Mouse (Mus musculus): ENCODE results near the gene Rnaseh2b. TPM values are rescaled to one million over a fixed set of nuclear protein-coding genes. Genes with fewer than 3 reads are reported as not detected.

Gene Rnaseh2b
- 58.1 and 69.0 TPM in 2 replicates for polyA plus RNA-seq (2014; fragmentation: Nextera tagmentation; extraction: Ambion mirVana)

DNA sequence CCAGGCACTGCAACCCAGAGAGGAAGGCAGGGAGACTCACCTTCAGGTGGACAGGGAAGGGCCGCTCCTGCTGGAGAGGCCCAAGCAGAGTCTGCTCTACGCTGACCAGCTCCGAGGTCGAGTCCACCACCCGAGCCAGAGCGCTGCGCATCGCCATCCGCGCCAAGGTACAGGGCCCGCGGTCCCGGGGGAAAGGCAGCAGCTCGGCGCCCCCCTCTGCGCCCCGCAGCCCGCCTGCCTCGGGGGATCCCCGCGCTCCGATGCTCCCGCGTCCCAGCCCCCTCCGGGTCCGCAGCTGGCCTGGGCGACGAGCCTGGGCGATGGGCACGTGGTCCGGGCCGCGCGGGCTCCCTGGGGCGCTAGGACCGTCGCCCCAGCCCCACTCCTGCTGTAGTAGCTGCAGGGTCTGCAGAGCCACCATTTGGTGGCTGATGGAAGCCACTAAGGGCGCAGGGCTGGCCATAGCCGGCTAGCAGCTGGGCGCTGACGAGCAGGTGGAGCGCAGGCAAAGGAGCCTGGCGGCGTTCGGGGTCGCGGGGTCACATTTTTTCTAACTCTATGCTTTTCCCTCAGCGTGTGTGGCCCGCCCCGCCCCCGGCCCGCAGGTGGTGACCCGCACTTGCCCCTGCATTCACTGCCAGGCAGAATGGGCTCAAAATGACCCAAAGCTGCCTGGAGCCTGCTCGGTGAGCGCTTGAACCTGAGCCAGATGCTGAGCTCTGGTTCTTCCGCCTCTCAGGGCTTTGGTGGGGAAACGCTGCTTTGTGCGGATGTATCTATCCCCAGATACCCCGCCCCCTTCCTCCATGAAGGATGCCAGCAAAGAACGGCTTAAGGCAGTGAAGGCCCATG is at the start of gene Rnaseh2b, which contains the start of gene Dleu7:
Gene Rnaseh2b (plus strand): TSS at position 102 of the 852 bp plus-strand sequence.
Gene Dleu7 (minus strand): TSS at position 560 of the 852 bp plus-strand sequence.
- 2% methylated on average over 60 of the region's 60 CpGs for WGBS
- Histone ChIP-seq H3K27me3 (replicated peaks; ENCODE audit: control insufficient read depth, insufficient read depth, low read length) (no peaks in the 10 kb centered on the region), H3K36me3 (ENCODE audit: control insufficient read depth, insufficient read depth, low read length) (no peaks in the 10 kb centered on the region), H3K4me2 (ENCODE audit: low read length) (peak within 1 kb of the TSS; percentile 100), H3K4me3 (ENCODE audit: low read depth, low read length) (peak within 1 kb of the TSS; percentile 47), H3K9ac (ENCODE audit: low read length) (peak within 1 kb of the TSS; percentile 48), H3K9me3 (ENCODE audit: control insufficient read depth, low read length) (no peaks in the 10 kb centered on the region), H3K4me1 (replicated peaks; ENCODE audit: control insufficient read depth, insufficient read depth, low read length) (peaks cover 8% of the 10 kb centered on the region), H3K27ac (ENCODE audit: low read depth) (no peak within 1 kb of the TSS)
- ATAC-seq (replicated peaks; ENCODE audit: low FRiP score, low TSS enrichment, low read depth) (peak; percentile 47), DNase-seq (ENCODE audit: low spot score) (peak; percentile 66)

DNA sequence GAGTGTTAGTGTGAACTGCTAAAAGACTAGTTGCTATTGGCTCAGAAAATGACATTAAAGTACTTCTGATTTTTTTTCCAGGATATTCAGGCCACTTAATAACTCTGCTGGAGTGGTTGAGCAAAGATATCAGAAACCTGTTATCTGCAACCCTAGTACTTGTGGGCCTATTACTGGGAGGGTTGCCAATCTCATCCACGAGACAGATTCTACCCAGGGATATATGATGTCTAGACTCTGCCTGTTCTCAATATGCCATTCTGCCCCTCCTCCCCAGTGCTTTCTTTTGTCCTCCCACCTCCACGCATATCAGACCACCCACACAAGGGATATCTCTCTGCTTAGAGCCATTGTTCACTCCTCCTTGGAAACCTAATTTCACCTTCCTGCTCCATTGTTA is 48.9 kb upstream of the Rnaseh2b start:
- H3K27ac ChIP-seq (ENCODE audit: low read depth): no peak overlapping the region
- H3K27me3 ChIP-seq (replicated peaks; ENCODE audit: control insufficient read depth, insufficient read depth, low read length): no peaks in the 10 kb centered on the region
- ATAC-seq (replicated peaks; ENCODE audit: low FRiP score, low TSS enrichment, low read depth): no peak
- H3K9ac ChIP-seq (ENCODE audit: low read length): no peak overlapping the region
- H3K9me3 ChIP-seq (ENCODE audit: control insufficient read depth, low read length): no peaks in the 10 kb centered on the region
- H3K36me3 ChIP-seq (ENCODE audit: control insufficient read depth, insufficient read depth, low read length): no peaks in the 10 kb centered on the region
- no peak for DNase-seq (ENCODE audit: low spot score)
- 71% methylated on average over 2 of the region's 2 CpGs for WGBS
- no peak overlapping the region for H3K4me3 ChIP-seq (ENCODE audit: low read depth, low read length)
- H3K4me1 ChIP-seq (replicated peaks; ENCODE audit: control insufficient read depth, insufficient read depth, low read length): no peaks in the 10 kb centered on the region
- H3K4me2 ChIP-seq (ENCODE audit: low read length): no peak overlapping the region

DNA sequence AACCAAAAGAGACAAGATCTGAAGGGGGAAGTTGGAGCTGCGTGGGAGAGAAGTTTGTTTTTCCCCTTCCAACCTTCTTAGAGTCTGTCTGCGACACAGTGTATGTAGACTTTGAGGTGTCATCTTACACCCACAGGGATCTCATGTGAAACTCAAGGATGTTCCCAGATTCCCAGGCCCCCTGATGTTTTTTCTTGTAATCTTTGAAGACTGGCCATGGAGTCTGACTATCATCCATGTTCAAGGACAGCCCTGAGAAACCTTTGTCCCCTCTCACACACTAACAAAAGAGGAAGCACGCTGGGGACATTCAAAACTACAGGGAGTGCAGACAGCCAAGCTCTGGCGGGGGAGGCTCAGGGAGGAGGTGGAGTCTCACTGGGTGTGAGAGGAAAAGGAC is 46.8 kb upstream of the Rnaseh2b start:
- Histone ChIP-seq H3K4me2 (ENCODE audit: low read length) (no peak overlapping the region), H3K9me3 (ENCODE audit: control insufficient read depth, low read length) (no peaks in the 10 kb centered on the region), H3K4me1 (replicated peaks; ENCODE audit: control insufficient read depth, insufficient read depth, low read length) (no peaks in the 10 kb centered on the region), H3K27ac (ENCODE audit: low read depth) (no peak overlapping the region), H3K36me3 (ENCODE audit: control insufficient read depth, insufficient read depth, low read length) (no peaks in the 10 kb centered on the region), H3K9ac (ENCODE audit: low read length) (no peak overlapping the region), H3K4me3 (ENCODE audit: low read depth, low read length) (no peak overlapping the region), H3K27me3 (replicated peaks; ENCODE audit: control insufficient read depth, insufficient read depth, low read length) (no peaks in the 10 kb centered on the region)
- DNase-seq (ENCODE audit: low spot score): no peak
- ATAC-seq (replicated peaks; ENCODE audit: low FRiP score, low TSS enrichment, low read depth): no peak
- WGBS: 18% methylated on average over 4 of the region's 4 CpGs

DNA sequence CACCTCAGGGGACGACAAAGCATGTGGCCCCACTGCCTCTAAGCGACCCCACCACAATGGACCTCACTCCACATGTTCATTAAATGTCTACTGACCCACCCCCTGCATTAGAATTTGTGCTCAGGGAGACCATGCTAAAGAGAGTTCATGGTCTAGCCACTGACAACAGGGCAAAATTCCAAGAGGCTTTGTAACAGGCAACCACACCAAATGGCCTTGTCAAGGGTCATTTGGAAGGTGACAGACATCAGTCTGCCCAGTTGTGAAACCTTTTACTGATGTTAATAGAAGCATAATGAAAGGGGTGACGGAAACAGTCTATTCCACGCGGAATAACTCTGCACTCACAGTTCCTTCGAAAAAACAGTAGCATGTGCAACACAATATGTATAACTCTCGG is 44.0 kb upstream of the Rnaseh2b start:
- DNase-seq (ENCODE audit: low spot score) (no peak), ATAC-seq (replicated peaks; ENCODE audit: low FRiP score, low TSS enrichment, low read depth) (no peak)
- H3K9ac ChIP-seq (ENCODE audit: low read length): no peak overlapping the region
- H3K27me3 ChIP-seq (replicated peaks; ENCODE audit: control insufficient read depth, insufficient read depth, low read length): no peaks in the 10 kb centered on the region
- no peaks in the 10 kb centered on the region for H3K36me3 ChIP-seq (ENCODE audit: control insufficient read depth, insufficient read depth, low read length)
- H3K4me3 ChIP-seq (ENCODE audit: low read depth, low read length): no peak overlapping the region
- H3K4me1 ChIP-seq (replicated peaks; ENCODE audit: control insufficient read depth, insufficient read depth, low read length): no peaks in the 10 kb centered on the region
- H3K27ac ChIP-seq (ENCODE audit: low read depth): no peak overlapping the region
- 88% methylated on average over 7 of the region's 7 CpGs for WGBS
- no peaks in the 10 kb centered on the region for H3K9me3 ChIP-seq (ENCODE audit: control insufficient read depth, low read length)
- H3K4me2 ChIP-seq (ENCODE audit: low read length): no peak overlapping the region

DNA sequence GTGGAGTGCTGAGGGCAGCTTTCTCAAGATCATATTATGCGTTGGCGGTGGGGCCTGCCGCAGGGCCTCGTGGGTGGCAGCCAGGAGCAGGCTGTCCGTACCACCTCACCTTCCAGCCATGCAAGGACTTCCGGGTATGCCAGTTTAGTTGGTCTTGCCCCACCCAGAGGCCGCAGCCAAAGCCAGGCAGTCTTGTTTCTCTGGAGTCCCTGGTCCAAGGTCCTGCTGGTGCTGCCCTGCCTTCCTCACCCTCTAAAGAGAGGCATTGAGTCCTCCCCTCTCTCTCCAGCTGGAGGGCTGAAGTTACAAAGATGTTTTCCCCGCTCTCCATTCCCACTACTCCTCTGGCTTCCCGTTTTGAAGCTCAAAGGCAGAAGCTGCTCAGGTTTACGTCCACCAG is 43.6 kb upstream of the Rnaseh2b start:
- no peaks in the 10 kb centered on the region for H3K27me3 ChIP-seq (replicated peaks; ENCODE audit: control insufficient read depth, insufficient read depth, low read length)
- H3K27ac ChIP-seq (ENCODE audit: low read depth): no peak overlapping the region
- no peaks in the 10 kb centered on the region for H3K4me1 ChIP-seq (replicated peaks; ENCODE audit: control insufficient read depth, insufficient read depth, low read length)
- H3K9me3 ChIP-seq (ENCODE audit: control insufficient read depth, low read length): no peaks in the 10 kb centered on the region
- H3K4me3 ChIP-seq (ENCODE audit: low read depth, low read length): no peak overlapping the region
- WGBS: 77% methylated on average over 10 of the region's 10 CpGs
- DNase-seq (ENCODE audit: low spot score) (no peak), ATAC-seq (replicated peaks; ENCODE audit: low FRiP score, low TSS enrichment, low read depth) (no peak)
- no peak overlapping the region for H3K4me2 ChIP-seq (ENCODE audit: low read length)
- no peak overlapping the region for H3K9ac ChIP-seq (ENCODE audit: low read length)
- no peaks in the 10 kb centered on the region for H3K36me3 ChIP-seq (ENCODE audit: control insufficient read depth, insufficient read depth, low read length)

DNA sequence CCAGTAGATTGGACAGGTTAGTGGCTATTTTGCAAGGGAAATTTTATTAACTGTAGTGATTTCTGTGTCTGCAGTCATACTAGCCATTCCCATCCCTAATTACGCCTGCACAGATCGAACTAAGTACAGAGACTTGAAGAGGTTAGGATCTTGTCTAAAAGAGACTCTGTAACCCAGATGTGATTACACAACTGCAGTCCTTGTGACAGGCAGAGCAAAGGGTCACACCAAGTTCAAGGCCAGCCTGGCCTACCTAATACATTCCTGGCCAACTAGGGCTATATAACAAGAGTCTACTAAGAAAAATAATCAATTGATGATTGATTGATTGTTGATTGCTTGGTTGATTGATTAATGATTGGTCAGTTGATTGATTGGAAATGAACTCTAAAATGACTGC is 43.1 kb upstream of the Rnaseh2b start:
- H3K4me1 ChIP-seq (replicated peaks; ENCODE audit: control insufficient read depth, insufficient read depth, low read length): no peaks in the 10 kb centered on the region
- H3K4me2 ChIP-seq (ENCODE audit: low read length): no peak overlapping the region
- no peak for ATAC-seq (replicated peaks; ENCODE audit: low FRiP score, low TSS enrichment, low read depth)
- WGBS: 81% methylated on average over 2 of the region's 2 CpGs
- no peak overlapping the region for H3K4me3 ChIP-seq (ENCODE audit: low read depth, low read length)
- H3K27me3 ChIP-seq (replicated peaks; ENCODE audit: control insufficient read depth, insufficient read depth, low read length): no peaks in the 10 kb centered on the region
- H3K36me3 ChIP-seq (ENCODE audit: control insufficient read depth, insufficient read depth, low read length): no peaks in the 10 kb centered on the region
- H3K27ac ChIP-seq (ENCODE audit: low read depth): no peak overlapping the region
- H3K9ac ChIP-seq (ENCODE audit: low read length): no peak overlapping the region
- no peak for DNase-seq (ENCODE audit: low spot score)
- no peaks in the 10 kb centered on the region for H3K9me3 ChIP-seq (ENCODE audit: control insufficient read depth, low read length)

DNA sequence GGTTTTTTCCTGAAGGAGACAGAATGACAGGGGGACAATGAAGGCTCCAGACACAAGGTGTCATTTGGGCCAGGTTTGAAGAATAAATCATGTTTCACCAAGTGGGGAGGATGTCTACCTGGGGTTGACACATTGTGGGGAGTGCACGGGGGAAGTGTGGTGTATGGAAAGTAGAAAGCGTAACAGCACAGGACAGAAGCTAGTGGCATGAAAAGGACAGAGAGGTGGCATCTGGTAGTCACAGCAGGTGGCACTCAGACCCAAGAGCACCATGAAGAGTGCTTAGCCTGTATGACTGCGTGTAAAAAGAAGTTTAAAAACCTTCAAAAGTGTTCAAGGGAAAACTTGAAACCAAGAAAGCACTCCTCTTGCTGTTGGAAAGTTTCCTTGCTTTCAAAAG is 42.3 kb upstream of the Rnaseh2b start:
- ATAC-seq (replicated peaks; ENCODE audit: low FRiP score, low TSS enrichment, low read depth) (no peak), DNase-seq (ENCODE audit: low spot score) (no peak)
- Histone ChIP-seq H3K9ac (ENCODE audit: low read length) (no peak overlapping the region), H3K36me3 (ENCODE audit: control insufficient read depth, insufficient read depth, low read length) (no peaks in the 10 kb centered on the region), H3K4me1 (replicated peaks; ENCODE audit: control insufficient read depth, insufficient read depth, low read length) (no peaks in the 10 kb centered on the region), H3K9me3 (ENCODE audit: control insufficient read depth, low read length) (no peaks in the 10 kb centered on the region), H3K4me2 (ENCODE audit: low read length) (no peak overlapping the region), H3K4me3 (ENCODE audit: low read depth, low read length) (no peak overlapping the region), H3K27me3 (replicated peaks; ENCODE audit: control insufficient read depth, insufficient read depth, low read length) (no peaks in the 10 kb centered on the region), H3K27ac (ENCODE audit: low read depth) (no peak overlapping the region)
- WGBS: 86% methylated on average over 3 of the region's 3 CpGs

DNA sequence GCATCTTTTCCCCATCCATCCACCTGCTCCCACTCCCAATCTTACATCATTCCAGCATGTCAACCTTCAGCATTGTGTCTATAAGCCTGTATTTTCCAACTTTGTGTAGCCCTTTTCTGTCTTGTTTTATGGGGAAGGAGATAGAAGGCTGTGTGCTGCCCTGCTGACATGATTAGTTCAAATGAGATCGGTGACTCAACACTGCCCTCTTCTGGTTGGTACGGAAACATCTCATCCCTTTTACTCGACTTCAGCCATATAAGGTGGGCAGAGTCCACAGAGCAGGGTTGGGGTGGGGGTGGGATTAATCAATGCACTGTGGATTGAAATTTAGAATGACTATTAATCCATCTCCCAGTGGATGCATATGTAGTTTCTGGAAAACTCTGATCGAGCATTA is 40.4 kb upstream of the Rnaseh2b start:
- Histone ChIP-seq H3K9ac (ENCODE audit: low read length) (no peak overlapping the region), H3K4me3 (ENCODE audit: low read depth, low read length) (no peak overlapping the region), H3K4me1 (replicated peaks; ENCODE audit: control insufficient read depth, insufficient read depth, low read length) (no peaks in the 10 kb centered on the region), H3K27me3 (replicated peaks; ENCODE audit: control insufficient read depth, insufficient read depth, low read length) (no peaks in the 10 kb centered on the region), H3K27ac (ENCODE audit: low read depth) (no peak overlapping the region), H3K9me3 (ENCODE audit: control insufficient read depth, low read length) (no peaks in the 10 kb centered on the region), H3K4me2 (ENCODE audit: low read length) (no peak overlapping the region), H3K36me3 (ENCODE audit: control insufficient read depth, insufficient read depth, low read length) (no peaks in the 10 kb centered on the region)
- ATAC-seq (replicated peaks; ENCODE audit: low FRiP score, low TSS enrichment, low read depth) (no peak), DNase-seq (ENCODE audit: low spot score) (peak; percentile 68)
- WGBS: 8% methylated on average over 4 of the region's 4 CpGs

DNA sequence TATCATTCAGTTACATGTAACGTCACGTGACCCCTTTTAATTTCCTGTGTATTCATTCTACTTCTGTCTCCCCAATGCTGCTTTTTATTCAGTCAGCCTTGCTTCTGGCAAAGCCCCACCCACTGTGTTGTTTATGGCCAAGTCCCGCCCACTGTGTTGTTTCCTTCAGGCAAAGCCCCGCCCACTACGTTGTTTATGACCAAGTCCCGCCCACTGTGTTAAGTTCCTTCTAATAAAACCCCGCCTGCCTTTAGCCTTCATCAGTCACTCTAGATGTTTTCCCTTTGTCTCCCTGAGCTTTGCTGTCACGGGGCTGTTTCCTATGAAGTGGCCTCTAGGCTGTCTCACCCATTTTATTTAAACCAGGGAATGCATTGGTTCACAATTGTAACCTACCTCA is 38.0 kb upstream of the Rnaseh2b start:
- no peak overlapping the region for H3K4me2 ChIP-seq (ENCODE audit: low read length)
- WGBS: 62% methylated on average over 8 of the region's 8 CpGs
- H3K4me3 ChIP-seq (ENCODE audit: low read depth, low read length): no peak overlapping the region
- no peaks in the 10 kb centered on the region for H3K4me1 ChIP-seq (replicated peaks; ENCODE audit: control insufficient read depth, insufficient read depth, low read length)
- no peaks in the 10 kb centered on the region for H3K27me3 ChIP-seq (replicated peaks; ENCODE audit: control insufficient read depth, insufficient read depth, low read length)
- no peaks in the 10 kb centered on the region for H3K9me3 ChIP-seq (ENCODE audit: control insufficient read depth, low read length)
- H3K36me3 ChIP-seq (ENCODE audit: control insufficient read depth, insufficient read depth, low read length): no peaks in the 10 kb centered on the region
- no peak overlapping the region for H3K27ac ChIP-seq (ENCODE audit: low read depth)
- ATAC-seq (replicated peaks; ENCODE audit: low FRiP score, low TSS enrichment, low read depth) (no peak), DNase-seq (ENCODE audit: low spot score) (no peak)
- no peak overlapping the region for H3K9ac ChIP-seq (ENCODE audit: low read length)

All from intestine, embryonic 14.5 days (tissue).